Mouse (Mus musculus): ENCODE results near the gene Cep70. TPM values are rescaled to one million over a fixed set of nuclear protein-coding genes. Genes with fewer than 3 reads are reported as not detected.
A peak's percentile ranks its signal among the peaks of the same experiment; 100 is the strongest.

Gene Cep70
- total and polyA plus RNA-seq, 2 experiments from 2014 or later = 36.6 to 50.8 TPM

DNA sequence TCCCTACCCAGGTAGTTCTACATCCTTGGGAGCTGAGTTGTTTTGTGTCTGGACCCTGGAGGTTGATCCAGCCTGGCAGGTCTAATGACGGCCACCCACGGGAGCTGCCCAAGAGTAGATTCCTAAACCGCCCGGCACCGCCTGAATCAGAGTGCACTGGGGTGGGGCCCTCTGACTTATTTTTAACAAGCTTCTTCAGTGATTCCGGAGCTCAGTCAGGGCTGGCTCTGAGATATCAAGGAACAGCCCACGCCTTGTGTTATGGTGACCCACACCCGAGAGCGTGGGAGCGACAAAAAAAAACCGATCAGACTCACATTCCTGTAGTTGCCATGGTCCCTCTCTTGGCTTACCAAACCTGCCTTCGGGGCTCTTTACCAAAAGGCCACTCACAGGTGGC is 97.0 kb downstream of the Cep70 start:
- Histone ChIP-seq H3K4me3 (ENCODE audit: low read depth, low read length) (no peak overlapping the region), H3K4me1 (ENCODE audit: insufficient read depth, low read length) (no peaks in the 10 kb centered on the region; the same call in 1 of the 2 replicates), H3K9ac (replicated peaks; ENCODE audit: low read length, poor library complexity, severe bottlenecking) (no peak overlapping the region), H3K27me3 (ENCODE audit: insufficient read depth, low read length) (no peaks in the 10 kb centered on the region), H3K27ac (ENCODE audit: low read depth, low read length) (no peak overlapping the region), H3K36me3 (ENCODE audit: insufficient read depth, low read length) (no peaks in the 10 kb centered on the region), H3K4me2 (ENCODE audit: low read depth, low read length, poor library complexity, severe bottlenecking) (no peak overlapping the region), H3K9me3 (ENCODE audit: low read length) (no peaks in the 10 kb centered on the region)
- WGBS = 70% methylated on average over 12 of the region's 12 CpGs
- no peak for TF ChIP-seq CTCF (IDR thresholded peaks at IDR 0.05)
- ATAC-seq (ENCODE audit: low FRiP score) (no peak), DNase-seq (ENCODE audit: low spot score) (no peak)

DNA sequence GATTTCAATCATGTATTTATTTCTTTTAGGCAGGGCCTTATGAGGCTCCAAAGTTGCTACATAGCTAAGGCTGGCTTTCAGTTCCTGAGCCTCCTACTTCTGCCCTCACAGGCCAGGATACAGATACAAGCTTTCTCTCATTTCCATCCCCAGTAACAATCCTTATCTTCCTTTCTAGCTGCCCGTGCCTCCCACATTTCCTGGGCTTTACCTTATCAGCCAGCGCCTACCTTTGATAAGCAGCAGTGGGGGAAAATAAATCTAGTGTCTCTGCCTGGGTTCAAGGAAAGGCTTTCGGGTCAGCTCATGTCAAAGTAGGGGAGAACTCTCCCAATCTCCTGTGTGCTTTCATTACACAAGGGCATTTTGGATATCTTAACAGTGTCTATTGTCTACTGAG is 98.4 kb downstream of the Cep70 start:
- Histone ChIP-seq H3K4me3 (ENCODE audit: low read depth, low read length) (no peak overlapping the region), H3K27me3 (ENCODE audit: insufficient read depth, low read length) (no peaks in the 10 kb centered on the region), H3K9me3 (ENCODE audit: low read length) (no peaks in the 10 kb centered on the region), H3K9ac (replicated peaks; ENCODE audit: low read length, poor library complexity, severe bottlenecking) (no peak overlapping the region), H3K4me1 (ENCODE audit: insufficient read depth, low read length) (peaks cover 3% of the 10 kb centered on the region; the same call in 1 of the 2 replicates), H3K36me3 (ENCODE audit: insufficient read depth, low read length) (no peaks in the 10 kb centered on the region), H3K27ac (ENCODE audit: low read depth, low read length) (no peak overlapping the region), H3K4me2 (ENCODE audit: low read depth, low read length, poor library complexity, severe bottlenecking) (no peak overlapping the region)
- no peak for TF ChIP-seq CTCF (IDR thresholded peaks at IDR 0.05)
- DNase-seq (ENCODE audit: low spot score) = no peak
- no peak for ATAC-seq (ENCODE audit: low FRiP score)
- 86% methylated on average over 3 of the region's 3 CpGs for WGBS

DNA sequence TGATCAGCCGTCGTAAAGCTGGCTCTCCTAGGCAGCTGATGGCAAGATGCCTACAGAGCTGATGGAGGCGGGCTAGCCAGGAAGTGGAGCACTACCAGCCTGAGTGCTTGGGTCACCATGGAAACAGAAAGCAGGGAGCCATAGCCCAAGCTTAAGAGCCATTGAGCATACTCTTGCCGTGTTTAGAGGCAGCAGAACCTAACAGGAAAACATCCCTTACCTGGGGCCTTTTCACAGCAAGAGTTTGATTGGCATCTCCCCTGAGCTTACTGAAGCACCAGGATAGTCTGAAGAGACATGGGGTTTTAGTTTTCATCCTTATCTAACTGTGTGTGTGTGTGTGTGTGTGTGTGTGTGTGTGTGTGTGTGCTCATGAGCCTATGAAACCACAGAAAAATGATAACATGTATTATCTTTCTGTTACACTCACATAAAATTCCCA is 102.2 kb downstream of the Cep70 start:
- 20% methylated on average over 4 of the region's 4 CpGs for WGBS
- Histone ChIP-seq H3K4me1 (ENCODE audit: insufficient read depth, low read length) (peaks cover 3% of the 10 kb centered on the region; the same call in 1 of the 2 replicates), H3K9me3 (ENCODE audit: low read length) (no peaks in the 10 kb centered on the region), H3K27ac (ENCODE audit: low read depth, low read length) (0 out of 2 replicates have a peak overlapping the region, but pooled peaks have one; percentile 4), H3K36me3 (ENCODE audit: insufficient read depth, low read length) (no peaks in the 10 kb centered on the region), H3K27me3 (ENCODE audit: insufficient read depth, low read length) (no peaks in the 10 kb centered on the region), H3K4me2 (ENCODE audit: low read depth, low read length, poor library complexity, severe bottlenecking) (no peak overlapping the region), H3K4me3 (ENCODE audit: low read depth, low read length) (no peak overlapping the region), H3K9ac (replicated peaks; ENCODE audit: low read length, poor library complexity, severe bottlenecking) (no peak overlapping the region)
- DNase-seq (ENCODE audit: low spot score) (peak; percentile 84), ATAC-seq (ENCODE audit: low FRiP score) (peak; percentile 91)
- no peak for TF ChIP-seq CTCF (IDR thresholded peaks at IDR 0.05)

Other genes with a start within 250 kb of the Cep70 start
- not detected in 2 replicates for gene Gm1123, start 207.7 kb upstream of the Cep70 start, total RNA-seq (2014; rRNA removed)
- 0.15 and 0.16 TPM in 2 replicates for gene Gm1123, start 207.7 kb upstream of the Cep70 start, polyA plus RNA-seq (2015; fragmentation: Nextera tagmentation; extraction: Ambion mirVana)
- gene Pik3cb, start 102.7 kb upstream of the Cep70 start, total RNA-seq (2014; rRNA removed) = 5.8 and 8.4 TPM in 2 replicates
- gene Pik3cb, start 102.7 kb upstream of the Cep70 start, polyA plus RNA-seq (2015; fragmentation: Nextera tagmentation; extraction: Ambion mirVana) = 3.2 and 3.8 TPM in 2 replicates
- not detected in 2 replicates for gene Faiml, start 6.1 kb upstream of the Cep70 start, total RNA-seq (2014; rRNA removed)
- gene Faiml, start 6.1 kb upstream of the Cep70 start, polyA plus RNA-seq (2015; fragmentation: Nextera tagmentation; extraction: Ambion mirVana) = not detected in 2 replicates
- 0.82 and 1.1 TPM in 2 replicates for gene Esyt3, start 115.2 kb downstream of the Cep70 start, total RNA-seq (2014; rRNA removed)
- gene Esyt3, start 115.2 kb downstream of the Cep70 start, polyA plus RNA-seq (2015; fragmentation: Nextera tagmentation; extraction: Ambion mirVana) = 1.4 and 1.8 TPM in 2 replicates
- 73.8 and 92.9 TPM in 2 replicates for gene Mras, start 194.0 kb downstream of the Cep70 start, total RNA-seq (2014; rRNA removed)
- gene Mras, start 194.0 kb downstream of the Cep70 start, polyA plus RNA-seq (2015; fragmentation: Nextera tagmentation; extraction: Ambion mirVana) = 70.0 and 72.6 TPM in 2 replicates
- gene Nme9, start 208.1 kb downstream of the Cep70 start, total RNA-seq (2014; rRNA removed) = 0.42 and 1.2 TPM in 2 replicates
- gene Nme9, start 208.1 kb downstream of the Cep70 start, polyA plus RNA-seq (2015; fragmentation: Nextera tagmentation; extraction: Ambion mirVana) = 0.72 and 0.90 TPM in 2 replicates